Mouse (Mus musculus) brain, embryonic 14.5 days (tissue): ENCODE data around the gene Trpv6. TPM values are rescaled to one million over a fixed set of nuclear protein-coding genes. Genes with fewer than 3 reads are reported as not detected.

Experiments used
- DNase-seq: peaks from one replicate; pipeline ENCODE4 v3.0.0-alpha.2; 2011; ENCODE audit warnings: low read depth
- CTCF ChIP-seq: fragments of 200-500 bp; IDR thresholded peaks from 2 replicates; pipeline ENCODE4 v1.5.1; 2012; ENCODE audit warnings: inconsistent platforms, mild to moderate bottlenecking, moderate library complexity, borderline replicate concordance; ENCODE audit not compliant: insufficient read depth, insufficient read length; ENCODE audit errors: extremely low read depth
- POLR2A ChIP-seq: fragments of 200-500 bp; IDR thresholded peaks from 2 replicates; pipeline ENCODE4 v1.6.1; 2012; ENCODE audit warnings: mild to moderate bottlenecking, inconsistent platforms, borderline replicate concordance; ENCODE audit not compliant: poor library complexity, insufficient read depth, insufficient read length, severe bottlenecking; ENCODE audit errors: extremely low read depth
- polyA plus RNA-seq: library from polyadenylated mRNA; depleted of rRNA; stranded (reverse); fragments of >200 nt; gene quantifications from 2 replicates; pipeline ENCODE4 v1.2.3, GENCODE M21; 2012; rRNA removed

Gene Trpv6
- polyA plus RNA-seq, 1 experiment = 0.04 TPM

- no peak for TF ChIP-seq CTCF
- no peak for TF ChIP-seq POLR2A
- peak; percentile 54 for DNase-seq
These were observed 59.6 kb downstream of the Trpv6 start for GRCm38 (mm10) chr6:41576526-41577097.

Other genes with a start within 250 kb of the Trpv6 start
- not detected in 2 replicates for gene Gm5771, start 244.0 kb downstream of the Trpv6 start, polyA plus RNA-seq
- not detected in 2 replicates for gene Gm10334, start 190.3 kb downstream of the Trpv6 start, polyA plus RNA-seq
- not detected in 2 replicates for gene Prss1, start 177.5 kb downstream of the Trpv6 start, polyA plus RNA-seq
- 0.18 TPM in 1 of 2 replicates, not detected in the other for gene Prss2, start 114.6 kb downstream of the Trpv6 start, polyA plus RNA-seq
- 42.6 and 49.7 TPM in 2 replicates for gene Ephb6, start 30.9 kb downstream of the Trpv6 start, polyA plus RNA-seq
- gene Trpv5, start 44.4 kb upstream of the Trpv6 start, polyA plus RNA-seq = not detected in 2 replicates
- gene Llcfc1, start 48.0 kb upstream of the Trpv6 start, polyA plus RNA-seq = not detected in 2 replicates
- gene Kel, start 67.9 kb upstream of the Trpv6 start, polyA plus RNA-seq = 0.49 and 0.58 TPM in 2 replicates
- gene Olfr459, start 138.8 kb upstream of the Trpv6 start, polyA plus RNA-seq = not detected in 2 replicates
- gene Pip, start 211.1 kb upstream of the Trpv6 start, polyA plus RNA-seq = not detected in 2 replicates
- not detected in 2 replicates for gene Sval2, start 216.6 kb upstream of the Trpv6 start, polyA plus RNA-seq